Mouse (Mus musculus) heart, adult 18-20 months (tissue): ENCODE data around the gene March2. TPM values are rescaled to one million over a fixed set of nuclear protein-coding genes. Genes with fewer than 3 reads are reported as not detected.

Experiments used
- DNase-seq, 2 experiments: peaks; one replicate each; pipeline ENCODE4 v3.0.0; 2021 to 2022; ENCODE audit warnings: mixed read lengths in 1 of 2
- total RNA-seq, 2 experiments: library from RNA; stranded (reverse); gene quantifications; 2 replicates each; pipeline ENCODE4 v1.2.3; 2021

March2 gene
- total RNA-seq, 2 experiments from 2014 or later = 131 to 133 TPM

GRCm38 (mm10) chr17:33637516-33638276 is 80.8 kb downstream of the March2 start, which contains the start of gene Pram1:
Pram1 (plus strand) TSS chr17:33638056.
- peak in 1 of 2 experiments; percentile 28 for DNase-seq

DNA sequence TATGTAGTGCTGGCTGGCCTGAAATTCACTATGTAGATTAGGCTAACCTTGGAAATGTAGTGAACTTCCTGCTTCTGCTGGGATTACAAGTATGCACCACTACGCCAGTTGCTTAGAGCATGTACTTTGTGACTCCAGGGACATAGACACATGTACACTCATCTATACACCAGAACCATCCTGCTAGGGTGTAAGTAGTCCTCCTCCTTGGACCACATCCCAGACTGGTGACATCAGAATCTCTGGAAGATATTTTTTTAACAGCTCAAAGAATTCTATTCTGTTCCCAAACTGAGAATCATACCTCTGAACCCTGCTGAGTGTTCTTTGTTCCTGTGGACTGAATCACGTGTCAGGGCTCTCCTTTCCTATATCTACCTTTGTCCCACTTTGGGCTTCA is 81.4 kb downstream of the March2 start:
- DNase-seq = no peak

Other genes with a start within 250 kb of the March2 start
- gene Adamts10, start 194.5 kb downstream of the March2 start, total RNA-seq = 1 to 10 TPM; 7.8 to 9.4 TPM
- 1 to 10 TPM; 1.9 to 3.0 TPM for gene Myo1f, start 163.0 kb downstream of the March2 start, total RNA-seq
- 1 to 10 TPM; 7.9 to 9.9 TPM for gene Zfp414, start 89.6 kb downstream of the March2 start, total RNA-seq
- under 1 TPM; 0.10 to 0.31 TPM for gene Pram1, start 80.6 kb downstream of the March2 start, total RNA-seq
- 10 to 100 TPM; 89.0 to 93.4 TPM for gene Hnrnpm, start 31.8 kb downstream of the March2 start, total RNA-seq
- 100 to 1,000 TPM; 202 to 251 TPM for gene Rab11b, start 41.9 kb upstream of the March2 start, total RNA-seq
- 10 to 100 TPM in 1 of 2 experiments, 1 to 10 TPM in 1; 5.5 to 12.2 TPM for gene Angptl4, start 63.2 kb upstream of the March2 start, total RNA-seq
- gene Kank3, start 91.8 kb upstream of the March2 start, total RNA-seq = 10 to 100 TPM; 49.0 to 64.9 TPM
- 100 to 1,000 TPM; 702 to 791 TPM for gene Rps28, start 105.9 kb upstream of the March2 start, total RNA-seq
- 100 to 1,000 TPM; 645 to 655 TPM for gene Ndufa7, start 105.9 kb upstream of the March2 start, total RNA-seq
- 10 to 100 TPM; 31.8 to 34.9 TPM for gene Cd320, start 124.4 kb upstream of the March2 start, total RNA-seq
- gene Gm7029, start 155.2 kb upstream of the March2 start, total RNA-seq = not detected
- gene Kifc1, start 172.0 kb upstream of the March2 start, total RNA-seq = 1 to 10 TPM in 1 of 2 experiments, under 1 TPM in 1; 0.80 to 1.4 TPM
- gene Platr17, start 186.5 kb upstream of the March2 start, total RNA-seq = not detected
- 10 to 100 TPM; 12.3 to 20.7 TPM for gene Daxx, start 190.7 kb upstream of the March2 start, total RNA-seq
- 100 to 1,000 TPM; 111 to 115 TPM for gene Tapbp, start 197.2 kb upstream of the March2 start, total RNA-seq
- 10 to 100 TPM; 15.6 to 16.6 TPM for gene Zbtb22, start 197.2 kb upstream of the March2 start, total RNA-seq
- 10 to 100 TPM; 30.9 to 31.8 TPM for gene Rgl2, start 210.9 kb upstream of the March2 start, total RNA-seq
- gene Pfdn6, start 221.7 kb upstream of the March2 start, total RNA-seq = 10 to 100 TPM; 69.9 to 76.1 TPM
- gene Wdr46, start 222.0 kb upstream of the March2 start, total RNA-seq = 10 to 100 TPM; 10.3 to 10.9 TPM
- gene B3galt4, start 232.8 kb upstream of the March2 start, total RNA-seq = 1 to 10 TPM; 1.3 to 1.8 TPM
- gene Vps52, start 237.1 kb upstream of the March2 start, total RNA-seq = 10 to 100 TPM; 36.8 to 39.7 TPM
- 100 to 1,000 TPM; 419 to 435 TPM for gene Rps18, start 237.3 kb upstream of the March2 start, total RNA-seq